Mouse (Mus musculus): Measurements from ENCODE around the gene Ms4a4b. TPM values are rescaled to one million over a fixed set of nuclear protein-coding genes. Genes with fewer than 3 reads are reported as not detected.

Ms4a4b gene
- polyA plus RNA-seq (2011; ENCODE audit: insufficient read depth, insufficient read length, low read depth, missing spikeins), result not detected in 2 replicates

DNA sequence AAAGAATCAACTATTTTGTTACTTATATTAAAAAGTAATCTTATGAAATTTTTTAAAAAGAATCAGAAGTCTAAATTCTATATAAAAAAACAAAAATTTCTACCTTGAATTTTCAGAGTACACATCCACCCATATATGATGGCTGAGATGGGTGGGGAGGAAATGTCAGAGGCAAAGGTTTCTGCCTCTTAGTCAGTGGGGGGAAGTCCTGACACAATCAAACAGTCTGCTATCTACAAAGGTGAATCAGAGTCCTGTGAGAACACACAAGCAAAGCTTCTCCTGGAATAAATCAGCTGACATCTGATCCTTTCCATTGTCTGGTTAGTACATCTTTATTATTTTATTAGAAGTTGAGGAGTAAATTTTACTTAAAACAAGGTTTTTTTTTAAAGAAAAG lies at the start of gene Ms4a4b:
Gene Ms4a4b (plus strand): TSS at position 216 of the 400 bp plus-strand sequence.
- Histone ChIP-seq H3K27me3 (ENCODE audit: control insufficient read depth, insufficient read depth, low read length, poor library complexity, severe bottlenecking) (no peaks in the 10 kb centered on the region), H3K4me1 (ENCODE audit: control insufficient read depth, insufficient read depth, low read length) (no peaks in the 10 kb centered on the region), H3K9me3 (replicated peaks; ENCODE audit: control insufficient read depth, insufficient read depth, low read length, poor library complexity, severe bottlenecking) (no peaks in the 10 kb centered on the region), H3K36me3 (ENCODE audit: control insufficient read depth, insufficient read depth, low read length, poor library complexity, severe bottlenecking) (no peaks in the 10 kb centered on the region), H3K27ac (ENCODE audit: insufficient read depth, low read length) (no peak within 1 kb of the TSS), H3K9ac (ENCODE audit: low read depth, poor library complexity, severe bottlenecking) (no peak within 1 kb of the TSS), H3K4me3 (ENCODE audit: low read depth, low read length) (no peak within 1 kb of the TSS)
- TF ChIP-seq CTCF (IDR thresholded peaks at IDR 0.05; ENCODE audit: low read depth, low read length) (no peak), POLR2A (IDR thresholded peaks at IDR 0.05; ENCODE audit: insufficient read depth, low read length) (no peak), EP300 (IDR thresholded peaks at IDR 0.05; ENCODE audit: insufficient read depth, low read depth, low read length) (no peak)

DNA sequence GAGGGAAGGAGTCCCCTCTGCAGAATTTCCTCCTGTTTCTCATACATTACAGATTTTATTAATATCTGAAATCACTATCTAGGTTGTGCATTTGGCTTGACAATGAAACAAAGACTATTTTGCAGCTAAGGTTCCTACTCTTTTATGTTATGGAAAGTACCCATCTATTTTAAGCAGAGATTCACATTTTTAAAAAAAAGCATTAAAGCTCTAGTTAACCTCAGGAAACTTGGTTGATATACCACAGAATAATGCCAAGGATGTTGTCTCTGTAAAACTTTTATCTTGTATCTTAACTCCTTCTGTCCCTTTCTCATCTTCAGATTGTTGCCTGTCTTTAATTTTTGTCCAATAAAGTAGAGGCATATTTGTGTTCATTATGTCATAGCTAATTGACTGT lies 47.6 kb upstream of the Ms4a4b start:
- TF ChIP-seq EP300 (IDR thresholded peaks at IDR 0.05; ENCODE audit: insufficient read depth, low read depth, low read length) (no peak), CTCF (IDR thresholded peaks at IDR 0.05; ENCODE audit: low read depth, low read length) (no peak), POLR2A (IDR thresholded peaks at IDR 0.05; ENCODE audit: insufficient read depth, low read length) (no peak)
- Histone ChIP-seq H3K9ac (ENCODE audit: low read depth, poor library complexity, severe bottlenecking) (no peak overlapping the region), H3K4me3 (ENCODE audit: low read depth, low read length) (no peak overlapping the region), H3K27me3 (ENCODE audit: control insufficient read depth, insufficient read depth, low read length, poor library complexity, severe bottlenecking) (no peaks in the 10 kb centered on the region), H3K27ac (ENCODE audit: insufficient read depth, low read length) (no peak overlapping the region), H3K36me3 (ENCODE audit: control insufficient read depth, insufficient read depth, low read length, poor library complexity, severe bottlenecking) (no peaks in the 10 kb centered on the region), H3K9me3 (replicated peaks; ENCODE audit: control insufficient read depth, insufficient read depth, low read length, poor library complexity, severe bottlenecking) (no peaks in the 10 kb centered on the region), H3K4me1 (ENCODE audit: control insufficient read depth, insufficient read depth, low read length) (no peaks in the 10 kb centered on the region)

DNA sequence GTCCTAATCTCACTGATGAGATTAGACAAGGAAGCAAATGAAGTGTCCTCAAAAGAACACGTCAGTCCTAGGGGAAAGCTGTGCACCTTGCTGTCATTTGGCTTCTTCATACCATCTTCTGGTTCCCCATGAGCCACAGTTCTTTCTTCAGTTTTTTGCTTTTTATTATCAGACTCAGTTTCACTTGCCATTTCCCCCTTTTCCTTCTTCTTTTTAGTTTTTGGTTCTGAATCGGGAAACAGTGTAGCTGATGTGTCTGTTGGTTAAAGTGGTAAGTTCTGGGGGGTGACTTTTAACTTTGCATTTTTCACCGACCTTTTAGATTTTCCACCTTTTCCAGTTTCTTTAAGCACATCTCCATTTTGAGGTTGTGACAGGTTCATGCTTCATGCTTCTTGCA lies 38.8 kb upstream of the Ms4a4b start, which contains the start of gene Ms4a4c:
Gene Ms4a4c (plus strand): TSS at position 244 of the 400 bp plus-strand sequence.
- no peak for TF ChIP-seq CTCF (IDR thresholded peaks at IDR 0.05; ENCODE audit: low read depth, low read length)
- no peak for TF ChIP-seq EP300 (IDR thresholded peaks at IDR 0.05; ENCODE audit: insufficient read depth, low read depth, low read length)
- no peak for TF ChIP-seq POLR2A (IDR thresholded peaks at IDR 0.05; ENCODE audit: insufficient read depth, low read length)
- no peak within 1 kb of the TSS for H3K27ac ChIP-seq (ENCODE audit: insufficient read depth, low read length)
- H3K4me1 ChIP-seq (ENCODE audit: control insufficient read depth, insufficient read depth, low read length), result no peaks in the 10 kb centered on the region
- no peak within 1 kb of the TSS for H3K4me3 ChIP-seq (ENCODE audit: low read depth, low read length)
- no peaks in the 10 kb centered on the region for H3K27me3 ChIP-seq (ENCODE audit: control insufficient read depth, insufficient read depth, low read length, poor library complexity, severe bottlenecking)
- no peak within 1 kb of the TSS for H3K9ac ChIP-seq (ENCODE audit: low read depth, poor library complexity, severe bottlenecking)
- no peaks in the 10 kb centered on the region for H3K36me3 ChIP-seq (ENCODE audit: control insufficient read depth, insufficient read depth, low read length, poor library complexity, severe bottlenecking)
- H3K9me3 ChIP-seq (replicated peaks; ENCODE audit: control insufficient read depth, insufficient read depth, low read length, poor library complexity, severe bottlenecking), result no peaks in the 10 kb centered on the region

DNA sequence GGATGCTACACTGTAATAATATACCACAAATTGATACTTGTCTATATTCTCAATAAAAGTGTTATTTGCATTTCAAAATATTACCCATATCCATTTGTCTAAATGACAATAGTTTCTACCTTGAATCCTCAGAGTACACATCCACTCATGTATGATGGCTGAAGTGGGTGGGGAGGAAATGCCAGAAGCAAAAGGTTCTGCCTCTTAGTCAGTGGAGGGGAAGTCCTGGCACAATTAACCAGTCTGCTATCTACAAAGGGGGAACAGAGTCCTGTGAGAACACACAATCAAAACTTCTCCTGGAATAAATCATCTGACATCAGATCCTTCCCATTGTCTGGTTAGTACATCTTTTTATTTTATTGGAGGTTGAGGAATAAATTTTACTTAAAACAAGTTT lies 35.9 kb upstream of the Ms4a4b start:
- no peak for TF ChIP-seq CTCF (IDR thresholded peaks at IDR 0.05; ENCODE audit: low read depth, low read length)
- TF ChIP-seq EP300 (IDR thresholded peaks at IDR 0.05; ENCODE audit: insufficient read depth, low read depth, low read length), result no peak
- TF ChIP-seq POLR2A (IDR thresholded peaks at IDR 0.05; ENCODE audit: insufficient read depth, low read length), result no peak
- no peaks in the 10 kb centered on the region for H3K9me3 ChIP-seq (replicated peaks; ENCODE audit: control insufficient read depth, insufficient read depth, low read length, poor library complexity, severe bottlenecking)
- no peak overlapping the region for H3K27ac ChIP-seq (ENCODE audit: insufficient read depth, low read length)
- no peak overlapping the region for H3K4me3 ChIP-seq (ENCODE audit: low read depth, low read length)
- H3K36me3 ChIP-seq (ENCODE audit: control insufficient read depth, insufficient read depth, low read length, poor library complexity, severe bottlenecking), result no peaks in the 10 kb centered on the region
- no peaks in the 10 kb centered on the region for H3K4me1 ChIP-seq (ENCODE audit: control insufficient read depth, insufficient read depth, low read length)
- H3K9ac ChIP-seq (ENCODE audit: low read depth, poor library complexity, severe bottlenecking), result no peak overlapping the region
- no peaks in the 10 kb centered on the region for H3K27me3 ChIP-seq (ENCODE audit: control insufficient read depth, insufficient read depth, low read length, poor library complexity, severe bottlenecking)

DNA sequence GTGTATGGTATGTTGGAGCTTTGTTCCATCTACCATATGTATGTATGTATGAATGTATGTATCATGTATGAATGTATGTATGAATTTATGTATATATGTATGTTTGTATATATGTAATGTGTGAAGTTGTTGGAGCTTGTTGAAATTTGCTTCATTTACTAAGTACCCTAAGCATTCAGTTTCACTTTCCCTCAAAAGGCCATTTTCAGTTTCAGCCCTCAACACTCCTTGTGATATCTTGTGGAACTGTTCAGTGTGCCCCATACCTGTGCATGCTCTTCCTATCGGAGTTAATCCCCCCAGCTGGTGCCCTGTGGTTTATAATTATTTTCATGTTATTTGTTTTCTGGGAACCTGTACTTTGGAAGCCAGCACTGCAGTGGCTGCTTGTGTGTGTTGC lies 34.8 kb upstream of the Ms4a4b start:
- Histone ChIP-seq H3K27me3 (ENCODE audit: control insufficient read depth, insufficient read depth, low read length, poor library complexity, severe bottlenecking) (no peaks in the 10 kb centered on the region), H3K4me3 (ENCODE audit: low read depth, low read length) (no peak overlapping the region), H3K9me3 (replicated peaks; ENCODE audit: control insufficient read depth, insufficient read depth, low read length, poor library complexity, severe bottlenecking) (no peaks in the 10 kb centered on the region), H3K27ac (ENCODE audit: insufficient read depth, low read length) (no peak overlapping the region), H3K9ac (ENCODE audit: low read depth, poor library complexity, severe bottlenecking) (no peak overlapping the region), H3K4me1 (ENCODE audit: control insufficient read depth, insufficient read depth, low read length) (no peaks in the 10 kb centered on the region), H3K36me3 (ENCODE audit: control insufficient read depth, insufficient read depth, low read length, poor library complexity, severe bottlenecking) (no peaks in the 10 kb centered on the region)
- TF ChIP-seq EP300 (IDR thresholded peaks at IDR 0.05; ENCODE audit: insufficient read depth, low read depth, low read length), result no peak
- no peak for TF ChIP-seq CTCF (IDR thresholded peaks at IDR 0.05; ENCODE audit: low read depth, low read length)
- no peak for TF ChIP-seq POLR2A (IDR thresholded peaks at IDR 0.05; ENCODE audit: insufficient read depth, low read length)

DNA sequence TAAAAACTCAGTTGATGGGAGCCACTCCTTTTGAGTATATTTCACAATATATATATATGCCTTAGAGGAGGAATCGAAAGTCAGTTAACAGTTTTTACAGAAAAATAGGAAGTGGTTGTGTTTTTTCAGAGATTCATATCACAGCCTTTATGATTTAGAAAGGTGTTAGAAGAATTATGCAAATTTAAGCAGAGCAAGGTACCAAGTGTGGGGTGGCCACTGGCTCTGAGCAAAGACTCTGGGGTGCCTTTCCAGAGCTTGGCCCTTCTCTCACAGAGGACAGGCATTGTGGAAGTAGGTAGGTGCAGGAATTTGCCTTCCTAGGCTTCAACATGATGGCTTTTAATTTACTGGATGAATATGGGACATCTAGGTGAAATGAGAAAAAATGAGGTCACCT lies 31.7 kb upstream of the Ms4a4b start:
- Histone ChIP-seq H3K9me3 (replicated peaks; ENCODE audit: control insufficient read depth, insufficient read depth, low read length, poor library complexity, severe bottlenecking) (no peaks in the 10 kb centered on the region), H3K9ac (ENCODE audit: low read depth, poor library complexity, severe bottlenecking) (no peak overlapping the region), H3K4me3 (ENCODE audit: low read depth, low read length) (no peak overlapping the region), H3K36me3 (ENCODE audit: control insufficient read depth, insufficient read depth, low read length, poor library complexity, severe bottlenecking) (no peaks in the 10 kb centered on the region), H3K27ac (ENCODE audit: insufficient read depth, low read length) (no peak overlapping the region), H3K4me1 (ENCODE audit: control insufficient read depth, insufficient read depth, low read length) (no peaks in the 10 kb centered on the region), H3K27me3 (ENCODE audit: control insufficient read depth, insufficient read depth, low read length, poor library complexity, severe bottlenecking) (no peaks in the 10 kb centered on the region)
- no peak for TF ChIP-seq CTCF (IDR thresholded peaks at IDR 0.05; ENCODE audit: low read depth, low read length)

Measured in ES-Bruce4 (cell line).